Mouse (Mus musculus): Measurements from ENCODE around the gene Snx13.

Gene Snx13

DNA sequence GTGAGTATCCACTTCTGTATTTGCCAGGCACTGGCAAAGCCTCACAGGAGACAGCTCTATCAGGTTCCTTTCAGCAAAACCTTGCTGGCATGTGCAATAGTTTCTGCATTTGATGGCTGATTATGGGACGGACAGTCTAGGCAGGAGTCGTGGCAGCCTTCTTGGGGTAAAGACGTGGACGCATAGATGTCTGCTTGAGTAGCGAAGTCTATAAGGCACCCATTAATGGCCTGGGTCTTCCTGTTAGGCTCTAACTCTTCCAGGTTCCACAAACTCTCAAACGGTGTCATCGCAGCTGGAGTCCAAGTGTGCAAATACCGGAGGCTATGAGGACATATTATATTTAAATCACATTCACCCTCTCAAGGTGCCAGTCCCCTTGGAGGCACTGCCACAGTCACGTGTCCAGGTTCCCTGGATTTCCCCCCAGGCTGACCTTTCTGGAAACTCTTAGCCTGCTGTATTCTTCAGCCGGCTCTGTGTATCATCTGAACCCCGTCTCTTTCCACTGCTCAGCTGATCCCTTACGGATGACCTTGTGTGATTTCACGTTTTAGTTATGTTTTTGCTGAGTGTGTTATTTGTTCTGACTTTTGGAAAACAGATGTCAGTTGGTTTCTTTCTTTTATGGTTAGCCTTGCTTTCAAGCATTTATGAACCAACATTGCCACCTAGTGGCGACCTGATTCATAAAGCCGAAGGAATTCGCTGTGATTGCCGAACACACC lies 144.9 kb downstream of the Snx13 start:
- DNase-seq (ENCODE audit: low spot score), result peak; percentile 24

- DNase-seq (ENCODE audit: low spot score), result no peak
Measured at GRCm38 (mm10) chr12:35192426-35192769, 145.4 kb downstream of the Snx13 start.

All from urinary bladder, postnatal 10 days (tissue).